Mouse (Mus musculus) liver, embryonic 12.5 days (tissue): ENCODE results near the gene Scaf1. TPM values are rescaled to one million over a fixed set of nuclear protein-coding genes. Genes with fewer than 3 reads are reported as not detected.

ENCODE experiments used
- ATAC-seq: fragments of 200-750 bp; cut with Nextera tagmentation; 2 replicates; pipeline ENCODE4 v1.8.0; 2017; ENCODE audit warnings: moderate number of reproducible peaks, mild to moderate bottlenecking, moderate library complexity
- H3K27ac ChIP-seq: fragments of 300-500 bp; sonication (generic); 2 replicates; pipeline ENCODE4 v1.5.1; 2016; ENCODE audit warnings: mild to moderate bottlenecking
- H3K27me3 ChIP-seq: fragments of 300-500 bp; sonication (generic); replicated peaks from 2 replicates; pipeline ENCODE4 v1.6.1; 2016; ENCODE audit warnings: mild to moderate bottlenecking, moderate library complexity
- H3K36me3 ChIP-seq: fragments of 300-500 bp; sonication (generic); 2 replicates; pipeline ENCODE4 v1.6.1; 2016; ENCODE audit warnings: mild to moderate bottlenecking, moderate library complexity
- H3K4me1 ChIP-seq: fragments of 300-500 bp; sonication (generic); 2 replicates; pipeline ENCODE4 v1.6.1; 2016
- H3K4me2 ChIP-seq: fragments of 300-500 bp; sonication (generic); 2 replicates; pipeline ENCODE4 v1.6.1; 2016; ENCODE audit warnings: mild to moderate bottlenecking, moderate library complexity
- H3K4me3 ChIP-seq: fragments of 300-500 bp; sonication (generic); 2 replicates; pipeline ENCODE4 v1.5.1; 2016; ENCODE audit warnings: mild to moderate bottlenecking, moderate library complexity
- H3K9ac ChIP-seq: fragments of 300-500 bp; sonication (generic); 2 replicates; pipeline ENCODE4 v1.6.1; 2016; ENCODE audit warnings: mild to moderate bottlenecking, moderate library complexity
- H3K9me3 ChIP-seq: fragments of 300-500 bp; sonication (generic); replicated peaks from 2 replicates; pipeline ENCODE4 v1.6.1; 2016; ENCODE audit warnings: mild to moderate bottlenecking, moderate library complexity
- WGBS: fragments of 180-500 bp; shearing (Covaris S2); methylation state at CpG from one replicate; pipeline ENCODE4 v1.1.7; 2016; ENCODE audit not compliant: insufficient replicate concordance; 5-methylcytosine and 5-hydroxymethylcytosine counted together
- polyA plus RNA-seq: library from polyadenylated mRNA; unstranded; fragments of >200 nt; fragmentation: Nextera tagmentation; extraction: Ambion mirVana; gene quantifications from 2 replicates; pipeline ENCODE4 v1.2.1, GENCODE M21; 2016

Gene Scaf1
- 19.0 and 21.4 TPM in 2 replicates for polyA plus RNA-seq

GRCm38 (mm10) chr7:45015957-45016612 is at the start of gene Scaf1:
Scaf1 (minus strand) TSS chr7:45016363.
- WGBS = 1% methylated on average over 69 of the region's 69 CpGs
- Histone ChIP-seq H3K4me2 (peak within 1 kb of the TSS; percentile 98), H3K27me3 (peaks cover 33% of the 10 kb centered on the region), H3K4me3 (peak within 1 kb of the TSS; percentile 93), H3K36me3 (peaks cover 29% of the 10 kb centered on the region), H3K9ac (peak within 1 kb of the TSS; percentile 96), H3K27ac (peak within 1 kb of the TSS; percentile 92), H3K4me1 (peaks cover 53% of the 10 kb centered on the region), H3K9me3 (no peaks in the 10 kb centered on the region)
- peak; percentile 82 for ATAC-seq

DNA sequence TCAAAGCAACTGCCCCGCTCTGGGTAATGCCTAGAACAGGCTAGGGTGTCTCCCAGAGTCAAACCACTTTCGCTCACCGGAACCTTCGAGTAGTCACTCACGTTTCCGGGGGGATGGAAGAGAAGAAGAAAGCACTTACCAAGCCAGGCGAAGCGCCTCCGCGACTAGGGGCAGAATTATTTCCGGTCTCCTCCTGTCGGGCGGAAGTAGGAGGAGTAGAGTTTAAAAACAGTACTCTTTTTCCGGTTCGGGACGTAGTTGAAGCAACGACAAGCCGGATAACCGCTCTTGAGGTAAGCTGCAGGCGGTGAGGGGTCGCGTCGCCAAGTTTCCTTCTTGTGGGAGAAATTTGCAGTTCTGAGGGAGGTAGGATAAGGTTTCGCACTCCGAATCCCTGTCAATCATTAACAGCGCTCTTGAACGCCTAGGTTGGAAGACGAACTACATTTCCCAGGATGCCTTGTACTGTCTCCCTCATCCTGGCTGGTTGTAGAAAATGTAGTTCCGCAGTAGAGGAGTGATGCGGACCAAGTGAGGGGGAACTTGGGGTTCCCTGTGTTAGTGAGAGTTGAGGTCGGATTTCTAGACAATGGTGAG is 46.2 kb upstream of the Scaf1 start, which contains the start of the genes Nosip and Prrg2:
Gene Nosip, plus strand, starts transcription at position 191 of the 597 bp plus-strand sequence.
Gene Prrg2, minus strand, starts transcription at position 439 of the 597 bp plus-strand sequence.
- H3K36me3 ChIP-seq = no peaks in the 10 kb centered on the region
- H3K9ac ChIP-seq = peak within 1 kb of the TSS; percentile 75
- no peaks in the 10 kb centered on the region for H3K27me3 ChIP-seq
- peaks cover 48% of the 10 kb centered on the region for H3K4me1 ChIP-seq
- ATAC-seq = peak; percentile 89
- H3K27ac ChIP-seq = peak within 1 kb of the TSS; percentile 84
- under 1% methylated on average over 31 of the region's 31 CpGs for WGBS
- peak within 1 kb of the TSS; percentile 80 for H3K4me2 ChIP-seq
- no peaks in the 10 kb centered on the region for H3K9me3 ChIP-seq
- peak within 1 kb of the TSS; percentile 69 for H3K4me3 ChIP-seq

GRCm38 (mm10) chr7:45061532-45062075 is 45.4 kb upstream of the Scaf1 start:
- Histone ChIP-seq H3K36me3 (no peaks in the 10 kb centered on the region), H3K4me2 (peak overlapping the region; percentile 80), H3K27me3 (no peaks in the 10 kb centered on the region), H3K4me3 (peak overlapping the region; percentile 69), H3K9me3 (no peaks in the 10 kb centered on the region), H3K27ac (peak overlapping the region; percentile 84), H3K4me1 (peaks cover 46% of the 10 kb centered on the region), H3K9ac (peak overlapping the region; percentile 62)
- no peak for ATAC-seq
- 29% methylated on average over 11 of the region's 11 CpGs for WGBS

- no peak overlapping the region for H3K4me3 ChIP-seq
- no peak for ATAC-seq
- no peak overlapping the region for H3K4me2 ChIP-seq
These were observed 44.5 kb upstream of the Scaf1 start for GRCm38 (mm10) chr7:45060632-45061122.

DNA sequence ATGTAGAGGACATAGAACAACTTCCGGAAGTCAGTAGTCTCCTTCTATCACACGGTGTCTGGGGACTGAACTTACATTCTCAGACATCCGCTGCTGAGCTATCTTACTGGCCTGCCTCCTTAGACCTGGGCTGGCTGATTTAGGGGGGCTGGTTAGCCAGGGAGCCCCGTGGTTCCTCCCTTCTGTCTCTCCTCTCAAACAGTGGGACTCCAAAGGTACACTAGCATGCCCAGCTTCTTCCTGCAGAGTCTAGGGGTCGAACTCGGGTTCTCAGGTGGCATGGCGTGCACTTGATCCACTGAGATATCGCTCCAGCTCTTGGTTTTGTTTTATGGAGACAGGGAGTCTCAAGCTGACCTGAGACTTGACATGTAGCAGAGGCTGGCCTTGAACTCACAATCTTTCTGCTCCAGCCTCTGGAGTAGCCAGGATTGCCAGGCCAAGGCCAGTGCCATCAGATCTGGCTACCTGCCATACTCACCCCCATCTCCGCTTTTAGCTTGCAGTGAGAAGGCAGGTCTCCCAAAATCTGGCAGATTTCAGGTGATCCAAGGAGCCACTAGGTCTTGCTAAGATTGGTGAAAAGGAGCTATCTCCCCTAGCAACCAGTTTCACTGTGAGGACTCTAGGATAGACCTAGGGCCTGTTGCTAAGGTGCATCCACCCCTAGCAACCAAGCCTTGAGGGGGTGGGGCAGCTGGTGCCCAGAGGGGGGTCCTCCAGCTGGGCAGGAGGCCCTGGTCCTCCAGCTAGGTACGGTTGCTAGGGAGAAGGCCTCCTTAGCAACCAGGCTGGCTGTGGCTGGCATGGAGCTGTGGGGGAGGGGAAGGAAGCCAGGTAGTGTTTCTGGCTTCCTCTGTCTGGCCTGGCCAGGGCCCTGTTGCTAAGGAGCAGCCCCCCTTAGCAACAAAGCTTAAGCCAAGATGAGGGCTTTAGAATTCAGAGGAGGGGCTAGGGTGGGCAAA is 42.7 kb upstream of the Scaf1 start:
- H3K27me3 ChIP-seq = no peaks in the 10 kb centered on the region
- H3K27ac ChIP-seq = no peak overlapping the region
- H3K9me3 ChIP-seq = no peaks in the 10 kb centered on the region
- ATAC-seq = no peak
- H3K4me1 ChIP-seq = peaks cover 42% of the 10 kb centered on the region
- no peak overlapping the region for H3K4me3 ChIP-seq
- H3K4me2 ChIP-seq = no peak overlapping the region
- H3K36me3 ChIP-seq = no peaks in the 10 kb centered on the region
- WGBS = 69% methylated on average over 10 of the region's 10 CpGs
- no peak overlapping the region for H3K9ac ChIP-seq

More at GRCm38 (mm10) chr7:45060632-45061122, 44.5 kb upstream of the Scaf1 start:
- Histone ChIP-seq H3K27me3 (no peaks in the 10 kb centered on the region), H3K9ac (no peak overlapping the region; the same call in 1 of the 2 replicates), H3K9me3 (no peaks in the 10 kb centered on the region), H3K27ac (0 out of 2 replicates have a peak overlapping the region, but pooled peaks have one; percentile 84), H3K36me3 (no peaks in the 10 kb centered on the region), H3K4me1 (peaks cover 46% of the 10 kb centered on the region)
- WGBS = 50% methylated on average over 6 of the region's 6 CpGs

GRCm38 (mm10) chr7:45056972-45057348 is 40.8 kb upstream of the Scaf1 start:
- no peak overlapping the region for H3K4me2 ChIP-seq
- H3K36me3 ChIP-seq = no peaks in the 10 kb centered on the region
- H3K4me3 ChIP-seq = no peak overlapping the region
- no peak overlapping the region for H3K27ac ChIP-seq
- peaks cover 44% of the 10 kb centered on the region for H3K4me1 ChIP-seq
- no peak for ATAC-seq
- H3K9ac ChIP-seq = peak overlapping the region; percentile 14; the same call in 1 of the 2 replicates
- no peaks in the 10 kb centered on the region for H3K9me3 ChIP-seq
- no peaks in the 10 kb centered on the region for H3K27me3 ChIP-seq

DNA sequence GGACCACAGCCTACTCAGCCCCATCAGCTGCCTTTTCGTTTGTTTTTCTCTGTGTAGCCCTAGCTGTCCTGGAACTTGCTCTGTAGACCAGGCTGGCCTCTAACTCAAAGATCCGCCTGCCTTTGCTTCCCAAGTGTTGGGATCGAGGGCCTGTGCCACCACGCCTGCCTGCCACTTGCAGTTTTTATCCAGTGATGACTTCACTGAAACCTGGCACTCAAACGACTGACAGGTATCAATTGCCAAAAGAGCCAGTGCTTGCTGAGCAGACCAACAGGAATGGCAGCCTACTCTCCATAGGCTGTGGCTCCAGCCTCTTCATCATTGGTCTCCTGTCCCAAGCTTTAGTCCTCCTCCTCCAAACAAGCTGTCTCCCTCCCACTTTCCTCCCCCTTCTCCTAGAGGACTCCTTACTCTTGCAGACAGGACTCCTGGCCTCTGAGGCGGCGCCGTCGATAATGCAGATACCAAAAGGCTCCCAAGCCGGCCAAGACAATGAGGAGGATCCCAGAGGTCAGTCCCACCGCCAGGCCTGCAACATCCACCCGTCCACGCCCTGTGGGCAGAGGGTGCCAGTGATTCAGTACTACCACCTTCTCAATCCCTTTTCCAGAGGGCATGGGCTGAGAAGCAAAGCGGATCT is 40.3 kb upstream of the Scaf1 start:
- Histone ChIP-seq H3K36me3 (no peaks in the 10 kb centered on the region), H3K9me3 (no peaks in the 10 kb centered on the region), H3K4me3 (no peak overlapping the region), H3K4me1 (peaks cover 44% of the 10 kb centered on the region), H3K4me2 (no peak overlapping the region), H3K27me3 (no peaks in the 10 kb centered on the region), H3K9ac (peak overlapping the region; percentile 14; the same call in 1 of the 2 replicates), H3K27ac (no peak overlapping the region)
- 66% methylated on average over 14 of the region's 14 CpGs for WGBS
- no peak for ATAC-seq

DNA sequence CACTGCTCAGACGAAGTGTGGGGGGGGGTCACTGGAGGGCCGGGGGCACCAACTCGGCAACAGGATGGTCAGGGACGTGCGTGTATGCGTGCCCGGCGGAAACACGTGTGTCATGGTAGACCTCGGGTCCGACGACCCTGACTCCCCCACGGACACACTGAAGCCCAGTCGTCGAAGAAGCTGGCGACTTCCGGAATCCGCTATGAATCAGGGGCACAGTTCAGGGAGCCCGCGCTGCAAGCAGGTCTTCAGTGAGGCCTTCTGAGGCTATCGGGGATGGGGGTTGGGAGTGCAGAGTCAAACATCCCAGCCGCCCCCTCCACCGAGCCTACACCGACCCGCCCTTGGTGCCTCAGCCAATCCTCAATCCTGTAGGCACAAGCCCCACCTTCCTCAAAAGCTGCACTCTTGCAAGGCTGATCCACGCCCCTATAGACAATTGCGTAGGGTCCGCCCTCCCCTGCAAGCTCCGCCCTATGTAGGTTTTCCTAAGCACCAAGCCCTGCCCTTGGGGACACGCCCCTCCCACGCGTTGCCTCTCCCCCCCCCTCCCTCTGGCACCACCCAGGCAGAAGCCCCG is 37.9 kb upstream of the Scaf1 start:
- H3K36me3 ChIP-seq = peaks cover 14% of the 10 kb centered on the region
- peak overlapping the region; percentile 94 for H3K27ac ChIP-seq
- peak overlapping the region; percentile 98 for H3K4me2 ChIP-seq
- H3K9ac ChIP-seq = peak overlapping the region; percentile 84
- H3K9me3 ChIP-seq = no peaks in the 10 kb centered on the region
- peak overlapping the region; percentile 80 for H3K4me3 ChIP-seq
- H3K4me1 ChIP-seq = peaks cover 43% of the 10 kb centered on the region
- H3K27me3 ChIP-seq = no peaks in the 10 kb centered on the region
- under 1% methylated on average over 33 of the region's 33 CpGs for WGBS
- ATAC-seq = peak; percentile 92

- H3K4me3 ChIP-seq = peak overlapping the region; percentile 80
- under 1% methylated on average over 26 of the region's 59 CpGs for WGBS
- H3K36me3 ChIP-seq = peaks cover 21% of the 10 kb centered on the region
- no peaks in the 10 kb centered on the region for H3K27me3 ChIP-seq
- peak overlapping the region; percentile 84 for H3K9ac ChIP-seq
- peak; percentile 33 for ATAC-seq
- H3K4me2 ChIP-seq = peak overlapping the region; percentile 98
- H3K4me1 ChIP-seq = peaks cover 43% of the 10 kb centered on the region
- no peaks in the 10 kb centered on the region for H3K9me3 ChIP-seq
- H3K27ac ChIP-seq = peak overlapping the region; percentile 94
These were observed 37.2 kb upstream of the Scaf1 start for GRCm38 (mm10) chr7:45053117-45053930.

DNA sequence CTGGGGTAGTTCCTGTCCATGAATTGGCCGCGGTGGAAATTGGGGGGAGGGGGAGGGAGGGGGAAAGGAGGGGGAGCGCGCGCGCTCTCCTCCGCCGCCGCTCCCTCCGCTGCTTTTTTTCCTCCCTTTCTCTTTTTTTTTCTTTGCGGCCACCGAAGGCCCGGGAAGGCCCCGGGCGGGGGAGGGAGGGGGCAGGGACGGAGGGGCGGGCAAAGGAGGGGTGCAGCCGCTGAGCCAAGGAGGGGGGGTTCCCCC is 36.6 kb upstream of the Scaf1 start, which contains the start of gene Prr12:
Gene Prr12, minus strand, starts transcription at position 20 of the 255 bp plus-strand sequence.
- Histone ChIP-seq H3K4me1 (peaks cover 43% of the 10 kb centered on the region), H3K27ac (peak within 1 kb of the TSS; percentile 94), H3K27me3 (no peaks in the 10 kb centered on the region), H3K4me3 (peak within 1 kb of the TSS; percentile 80), H3K9me3 (no peaks in the 10 kb centered on the region), H3K9ac (peak within 1 kb of the TSS; percentile 84), H3K4me2 (peak within 1 kb of the TSS; percentile 98), H3K36me3 (peaks cover 26% of the 10 kb centered on the region)
- 6% methylated on average over 11 of the region's 18 CpGs for WGBS
- ATAC-seq = peak; percentile 6; the same call in 1 of the 2 replicates
